12 mouse cellular contexts compared by ENCODE assay signal in the genomic region with DNA sequence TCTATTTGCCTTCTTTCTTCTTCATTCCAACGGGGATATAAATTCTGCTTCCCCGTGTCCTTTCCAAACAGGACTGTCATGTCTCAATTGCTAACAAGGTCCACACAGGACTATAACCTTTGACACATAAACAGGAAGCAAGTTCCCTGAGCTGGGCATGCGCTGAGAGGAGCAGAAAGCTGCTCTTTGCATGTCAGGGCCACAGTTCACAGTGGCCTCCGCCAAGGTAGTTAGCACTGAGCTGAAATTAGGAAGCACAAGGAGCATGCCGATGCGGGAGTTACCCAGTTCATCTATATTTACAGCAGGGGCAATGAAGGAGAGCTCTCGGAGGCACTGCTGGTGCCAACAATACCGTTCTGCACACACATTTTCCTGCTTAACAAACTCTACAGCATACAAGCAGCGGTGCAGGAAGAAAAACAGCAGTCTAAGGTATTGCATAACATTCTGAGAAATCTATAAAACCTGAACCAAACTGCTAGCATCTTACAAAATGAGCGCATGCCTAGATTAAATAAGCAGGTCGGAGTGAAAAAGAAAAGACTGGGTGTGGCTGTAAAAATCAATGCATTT. TPM values are rescaled to one million over a fixed set of nuclear protein-coding genes. Genes with fewer than 3 reads are reported as not detected.
DNase-seq lines count a peak whose midpoint lies in the region; ATAC-seq lines count a peak whose summit lies in the region.
"Had no signal": no experiment of that assay in that cellular context is flagged by ENCODE, and none has a peak within 500 bp of the region (broad histone marks: within the 10 kb centered on the region; RNA-seq: fewer than 3 reads in every experiment).

No protein-coding gene starts in this region.

- 0 out of 2 replicates have a peak overlapping the region, but pooled peaks have one; percentile 3 for H3K4me2 ChIP-seq in neural tube, embryonic 13.5 days
- H3K4me2 ChIP-seq in forebrain, embryonic 12.5 days, result no peak overlapping the region
- H3K4me2 ChIP-seq: embryonic facial prominence, embryonic 15.5 days; midbrain, embryonic 11.5 days had no signal

- peak; percentile 49 for DNase-seq in cerebellum, adult 9-11 months
- DNase-seq in cerebellum, adult 11-12 months, result no peak
- DNase-seq in neural tube, embryonic 10.5 days (ENCODE audit: extremely low spot score, low spot score), result no peak
- peak; percentile 62 to 73 for DNase-seq in kidney, postnatal 4 days
- DNase-seq in yolk sac, embryonic 10.5 days (ENCODE audit: low spot score), result peak; percentile 82
- DNase-seq in Muller cell, postnatal 12 days (ENCODE audit: inconsistent ontology term), result no peak
- DNase-seq: right cerebral cortex, postnatal 25 days had no signal

- H3K9me3 ChIP-seq in neural tube, embryonic 13.5 days, result no peaks in the 10 kb centered on the region
- no peaks in the 10 kb centered on the region for H3K9me3 ChIP-seq in forebrain, embryonic 12.5 days
- H3K9me3 ChIP-seq: embryonic facial prominence, embryonic 15.5 days had no signal

- no peak overlapping the region for H3K4me3 ChIP-seq in neural tube, embryonic 13.5 days
- no peak overlapping the region for H3K4me3 ChIP-seq in forebrain, embryonic 12.5 days (replicated peaks)
- H3K4me3 ChIP-seq: embryonic facial prominence, embryonic 15.5 days had no signal

- no peak for ATAC-seq in neural tube, embryonic 13.5 days (ENCODE audit: low read depth)
- no peak for ATAC-seq in forebrain, embryonic 12.5 days (ENCODE audit: low FRiP score)
- ATAC-seq: inflammation-experienced regulatory T-cells, adult 6 months had no signal

- 58% methylated on average over 11 of the region's 11 CpGs for WGBS in neural tube, embryonic 13.5 days
- 77% methylated on average over 11 of the region's 11 CpGs for WGBS in forebrain, embryonic 12.5 days

- peaks cover 24% of the 10 kb centered on the region for H3K36me3 ChIP-seq in neural tube, embryonic 13.5 days
- H3K36me3 ChIP-seq in forebrain, embryonic 12.5 days (replicated peaks), result 0 out of 2 replicates have a peak, but pooled peaks cover 9% of the 10 kb centered on the region

- no peak overlapping the region; the same call in 1 of the 2 replicates for H3K9ac ChIP-seq in neural tube, embryonic 13.5 days
- no peak overlapping the region for H3K9ac ChIP-seq in forebrain, embryonic 12.5 days
- H3K9ac ChIP-seq: embryonic facial prominence, embryonic 15.5 days had no signal

- peaks cover 33% of the 10 kb centered on the region for H3K4me1 ChIP-seq in neural tube, embryonic 13.5 days (replicated peaks)
- H3K4me1 ChIP-seq in forebrain, embryonic 12.5 days, result peaks cover 4% of the 10 kb centered on the region

- H3K27me3 ChIP-seq in neural tube, embryonic 13.5 days, result no peaks in the 10 kb centered on the region
- no peaks in the 10 kb centered on the region for H3K27me3 ChIP-seq in forebrain, embryonic 12.5 days
- H3K27me3 ChIP-seq: embryonic facial prominence, embryonic 15.5 days had no signal

- H3K27ac ChIP-seq in neural tube, embryonic 13.5 days (replicated peaks), result peak overlapping the region; percentile 57; the same call in 1 of the 2 replicates
- no peak overlapping the region for H3K27ac ChIP-seq in forebrain, embryonic 12.5 days
- H3K27ac ChIP-seq: embryonic facial prominence, embryonic 15.5 days had no signal

RNA-seq across cellular contexts. Expression of gene Itm2b, which starts 10.7 kb away (rescaled TPM):
- 781 and 803 TPM in 2 replicates for polyA plus RNA-seq in neural tube, embryonic 13.5 days (2015; fragmentation: Nextera tagmentation; extraction: Ambion mirVana)
- 334 and 364 TPM in 2 replicates for polyA plus RNA-seq in forebrain, embryonic 12.5 days (2016; fragmentation: Nextera tagmentation; extraction: Ambion mirVana)

RNA-seq across cellular contexts. Expression of gene Rb1, which starts 48.8 kb away (rescaled TPM):
- polyA plus RNA-seq in neural tube, embryonic 13.5 days (2015; fragmentation: Nextera tagmentation; extraction: Ambion mirVana), result 22.7 and 25.4 TPM in 2 replicates
- 30.4 and 31.4 TPM in 2 replicates for polyA plus RNA-seq in forebrain, embryonic 12.5 days (2016; fragmentation: Nextera tagmentation; extraction: Ambion mirVana)

Comparison
In these comparisons a context has a peak if more than half of its experiments do, and no peak if none do; other contexts are left out.
1. DNase-seq: peak in cerebellum, adult 9-11 months (single experiment), kidney, postnatal 4 days (2 of 2) and yolk sac, embryonic 10.5 days (single experiment); none in cerebellum, adult 11-12 months (single experiment), neural tube, embryonic 10.5 days (single experiment) and Muller cell, postnatal 12 days (single experiment).